Mouse (Mus musculus) frontal cortex, postnatal 36 days (tissue): ENCODE results near the gene Wnt4.

Source experiments
- DNase-seq, 2 experiments: peaks; one replicate each; pipeline ENCODE4 v3.0.0; 2022; ENCODE audit warnings: low spot score in 2 of 2

Wnt4 gene

DNA sequence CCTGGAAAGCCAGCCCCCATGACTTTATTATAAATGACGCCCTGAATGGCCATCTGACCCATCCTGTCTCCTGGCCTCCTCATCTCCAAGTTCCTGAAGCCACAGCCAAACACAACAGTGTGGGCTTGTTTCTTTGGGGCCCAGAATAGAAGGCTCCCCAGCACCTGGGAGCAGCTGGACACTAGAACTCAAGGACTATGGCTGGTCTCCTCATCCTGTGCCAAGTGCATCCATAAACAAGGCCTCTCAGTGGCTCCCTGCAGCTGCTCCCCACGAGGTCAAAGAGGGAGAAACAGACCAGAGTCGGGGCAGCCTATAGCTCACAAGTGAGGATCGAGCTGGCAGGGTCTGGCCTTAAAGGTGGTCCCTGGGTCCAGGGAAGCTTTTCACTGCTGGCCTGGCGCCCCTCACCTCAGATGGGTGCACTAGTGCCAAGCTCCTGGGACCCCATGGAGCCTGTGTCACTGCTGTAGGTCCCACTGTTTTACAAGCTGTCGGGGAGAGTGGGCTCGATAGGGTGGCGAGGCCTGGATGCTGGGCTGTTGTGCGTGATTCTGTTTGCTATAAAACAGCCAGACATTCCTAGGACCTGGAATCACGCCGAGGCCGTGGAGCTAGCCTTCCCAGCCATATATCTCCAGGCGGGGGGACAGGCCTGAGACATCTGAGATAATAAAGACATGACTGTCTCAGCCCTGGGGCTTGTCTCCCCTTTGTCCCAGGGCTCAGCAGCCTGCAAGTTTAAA, 28.7 kb downstream of the Wnt4 start:
- no peak for DNase-seq

DNA sequence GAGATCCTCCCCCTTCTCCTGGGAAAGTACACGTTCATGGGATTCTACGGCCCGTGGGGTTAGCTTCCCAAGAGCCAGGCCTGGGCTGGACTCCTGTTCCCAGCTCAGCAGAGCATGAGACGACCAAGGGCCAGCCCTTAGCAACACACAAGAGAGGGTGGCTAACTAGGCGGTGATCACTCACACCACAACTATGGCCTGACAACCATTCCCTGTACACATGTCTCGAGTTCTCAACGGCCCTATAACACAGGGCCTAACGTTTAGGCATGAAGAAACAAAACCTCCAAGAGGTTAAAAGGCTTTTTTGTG, 29.2 kb downstream of the Wnt4 start:
- DNase-seq = no peak

DNA sequence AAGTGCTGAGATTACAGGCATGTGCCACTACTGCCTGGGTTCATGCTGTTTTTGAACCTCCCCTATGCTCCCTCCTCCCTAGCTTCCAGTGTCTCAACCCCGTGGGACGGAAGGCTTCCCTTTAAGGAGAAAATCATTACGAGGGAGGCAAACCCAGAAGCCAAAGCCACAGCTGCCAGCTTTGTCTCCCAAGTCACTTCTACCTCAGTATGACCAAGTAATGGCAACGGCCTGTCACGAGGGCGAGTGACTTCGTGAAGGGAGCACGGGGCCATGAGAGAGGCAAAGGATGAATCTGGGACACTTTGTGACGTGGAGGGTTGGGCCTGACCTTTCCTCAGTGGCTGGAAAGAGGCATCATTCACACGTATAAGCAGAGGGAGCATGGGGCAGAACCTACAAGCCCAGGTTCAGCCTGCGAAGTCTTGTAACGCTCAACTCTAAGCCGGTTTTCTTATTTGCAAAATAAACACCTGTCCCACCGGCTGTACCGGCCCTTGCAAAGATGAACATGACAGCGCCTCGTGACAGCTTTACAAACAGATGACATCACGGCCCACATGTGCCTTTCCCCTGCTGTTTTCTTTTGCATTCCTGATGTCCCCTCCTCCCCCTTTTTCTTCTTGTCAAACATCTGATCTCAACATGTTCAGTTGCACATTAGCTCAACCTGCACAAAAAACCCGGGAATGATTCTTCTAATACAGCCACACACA, 29.9 kb downstream of the Wnt4 start:
- no peak for DNase-seq

DNA sequence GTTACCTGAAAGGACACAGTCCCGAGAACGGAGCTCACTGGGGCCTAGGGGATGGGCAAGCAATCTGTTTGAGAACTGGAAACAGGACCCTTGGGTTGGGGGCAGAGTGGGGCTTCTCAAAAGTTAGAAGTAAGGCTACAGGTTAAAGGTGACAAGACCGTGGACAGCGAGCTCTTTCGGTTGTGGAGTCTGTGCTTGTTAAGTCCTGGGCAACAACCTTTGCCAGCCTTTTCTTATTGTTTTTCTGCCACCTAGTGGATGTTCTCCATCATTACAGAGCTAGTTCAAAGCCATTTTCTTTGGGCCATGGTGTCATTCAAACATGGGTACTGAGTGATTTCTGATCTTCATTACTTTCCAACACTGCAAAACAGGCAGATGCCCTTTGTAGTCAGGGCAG, 31.1 kb downstream of the Wnt4 start:
- DNase-seq = peak in 1 of 2 experiments; percentile 55

DNA sequence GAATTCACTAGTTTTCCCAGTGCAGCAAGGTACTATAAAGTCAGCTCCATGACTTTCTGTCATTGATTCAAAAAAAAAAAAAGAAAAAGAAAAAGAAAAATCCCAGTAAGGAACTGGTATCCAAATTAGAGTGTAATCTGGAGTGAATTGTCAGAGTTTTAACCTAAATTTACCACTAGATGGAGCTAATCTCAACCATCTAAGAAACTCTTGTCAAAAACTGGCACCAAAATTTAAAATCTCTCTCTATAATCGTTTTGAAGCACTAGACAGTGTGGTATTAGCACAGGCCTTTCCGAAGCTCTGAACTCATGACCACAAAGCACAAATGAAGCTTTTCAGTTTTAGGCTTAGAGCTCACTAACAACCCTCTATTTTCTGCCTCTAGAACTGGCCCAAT, 36.2 kb downstream of the Wnt4 start:
- DNase-seq = no peak

DNA sequence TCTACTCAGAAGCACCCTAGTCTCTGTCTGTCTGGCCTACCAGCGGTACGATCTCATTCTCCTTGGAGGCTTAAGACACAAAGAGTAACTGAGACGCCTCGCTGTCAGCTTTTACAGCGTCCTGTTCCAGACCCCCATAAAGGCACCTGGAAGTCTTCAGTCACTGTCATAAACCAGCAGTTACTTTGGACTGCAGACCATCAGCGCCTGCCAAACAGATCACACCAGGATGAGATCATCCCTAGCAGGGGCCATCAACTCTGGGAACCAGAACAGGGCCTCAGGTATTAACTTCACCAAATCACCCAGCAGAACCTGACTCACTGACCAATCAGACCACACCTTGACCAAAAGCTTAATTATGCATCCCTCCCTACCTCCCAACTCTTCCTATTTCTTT, 37.3 kb downstream of the Wnt4 start:
- DNase-seq = no peak

DNA sequence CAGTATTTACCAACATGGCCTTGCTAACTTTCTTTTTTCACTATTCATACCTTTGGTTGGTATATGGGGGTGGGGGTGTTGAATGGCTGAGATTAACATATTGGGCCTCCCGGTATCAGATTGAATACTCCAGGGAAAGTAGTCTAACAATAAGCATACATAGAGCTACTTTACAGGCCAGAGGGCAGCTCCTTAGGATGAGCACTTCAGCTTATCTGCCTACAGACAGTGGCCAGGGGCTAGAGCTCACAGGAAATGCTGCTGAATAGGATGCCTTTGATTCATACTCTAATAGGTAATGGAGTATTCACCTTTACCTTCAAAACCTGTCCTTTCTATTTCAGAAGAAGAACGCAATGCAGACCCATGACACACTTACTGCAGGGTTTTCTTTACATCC, 37.8 kb downstream of the Wnt4 start:
- no peak for DNase-seq

DNA sequence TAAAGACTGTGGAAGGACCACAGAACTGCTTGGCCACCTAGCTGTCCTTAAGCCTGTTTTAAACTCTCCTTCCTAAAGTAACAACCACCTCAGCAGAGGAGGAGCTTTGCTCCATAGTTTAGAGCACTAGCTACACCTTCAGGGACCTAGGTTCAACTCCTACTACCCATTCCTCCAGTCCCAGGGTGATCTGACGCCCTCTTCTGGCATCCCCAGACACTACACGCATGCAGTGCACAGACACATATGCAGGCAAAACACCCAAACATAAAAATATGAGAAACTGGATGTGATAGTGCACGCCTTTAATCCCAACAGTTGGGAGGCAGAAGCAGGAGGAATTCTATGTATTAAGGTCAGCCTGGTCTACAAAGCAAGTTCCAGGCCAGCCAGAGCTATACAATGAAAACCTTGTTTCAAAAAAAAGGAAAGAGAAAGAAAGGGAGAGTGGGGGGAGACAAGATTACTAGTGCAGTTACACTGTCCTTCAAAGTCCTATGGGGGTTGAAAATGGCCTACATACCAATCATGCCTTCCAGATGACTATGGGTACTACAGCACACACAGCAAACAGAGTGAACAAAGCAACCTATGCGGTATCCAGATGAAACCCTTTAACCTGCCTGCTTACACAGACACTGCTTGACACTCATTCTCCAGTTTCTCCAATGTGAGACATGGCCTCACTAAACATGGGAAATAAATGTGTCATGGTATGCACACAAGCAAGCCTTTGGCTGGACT, 38.9 kb downstream of the Wnt4 start:
- no peak for DNase-seq

DNA sequence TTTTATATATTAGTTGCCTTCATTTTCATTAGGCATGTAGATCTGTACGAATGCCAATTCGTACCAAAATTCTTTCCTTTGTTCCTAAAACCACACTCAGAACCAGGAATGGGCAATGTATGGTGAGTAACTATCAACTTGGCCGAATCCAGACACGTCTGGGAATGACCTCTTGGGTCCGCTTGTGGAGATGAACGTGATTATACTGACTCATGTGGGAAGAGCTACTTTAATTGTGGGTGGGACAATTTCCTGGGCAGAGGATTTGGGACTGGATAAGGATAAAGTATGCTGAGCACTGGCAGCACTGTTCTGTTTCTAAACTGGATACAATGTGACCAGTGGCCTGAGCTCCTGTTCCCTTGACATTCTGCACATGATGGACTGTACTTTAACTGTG, 47.6 kb downstream of the Wnt4 start:
- no peak for DNase-seq

DNA sequence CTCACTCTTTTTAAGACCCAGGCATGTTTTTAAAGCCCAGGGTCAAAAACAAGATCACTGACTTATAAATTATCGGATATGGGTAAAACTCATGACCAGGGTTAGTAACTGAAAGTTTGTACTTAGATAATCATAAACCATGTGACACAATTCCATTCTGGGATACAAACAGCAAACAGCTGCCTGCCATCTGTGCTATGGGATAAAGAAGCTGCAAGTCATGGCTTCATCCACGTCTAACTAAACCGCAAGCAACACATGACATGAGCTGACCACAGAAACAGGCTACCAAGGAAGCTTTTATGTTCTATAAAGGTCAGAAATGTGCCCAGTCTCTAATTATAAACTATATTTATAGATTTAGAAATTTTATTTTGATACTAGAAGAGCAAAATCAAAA, 49.2 kb downstream of the Wnt4 start:
- DNase-seq = no peak

DNA sequence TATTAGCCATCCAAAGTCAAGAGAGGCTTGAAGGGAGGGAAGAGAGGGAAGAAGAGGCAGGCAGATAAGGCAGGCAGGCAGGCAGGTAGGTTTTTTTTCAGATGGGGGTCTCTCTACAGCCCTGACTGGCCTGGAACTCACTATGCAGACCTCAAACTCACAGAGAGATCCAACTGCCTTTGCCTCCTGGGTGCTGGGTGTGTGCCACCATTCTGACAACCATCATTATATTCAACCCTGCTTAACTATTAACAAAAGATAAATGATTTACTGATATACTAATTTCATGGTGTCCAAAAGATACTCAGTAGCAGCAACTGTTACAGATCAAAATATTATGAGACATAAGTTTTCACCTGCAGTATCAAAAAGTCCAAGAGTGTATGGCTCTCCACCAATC, 54.8 kb downstream of the Wnt4 start:
- no peak for DNase-seq

DNA sequence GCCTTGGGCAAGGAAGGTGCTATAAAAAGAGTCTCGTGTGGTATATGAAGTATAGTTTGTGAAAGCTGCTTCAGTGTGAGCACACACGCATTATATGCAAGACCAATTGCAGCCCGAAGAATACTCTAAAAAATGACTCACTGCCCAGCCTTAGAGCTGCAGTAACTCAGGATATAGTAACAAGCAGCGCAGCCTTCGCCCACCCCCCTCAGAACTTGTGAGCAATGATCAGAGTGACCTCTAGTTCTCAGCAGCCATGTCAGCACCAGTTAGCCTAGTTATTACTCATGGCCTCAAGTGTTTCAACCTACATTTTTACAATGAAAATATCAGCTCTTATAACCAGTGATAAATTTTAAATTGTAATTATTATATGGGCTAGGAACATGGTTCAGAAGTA, 59.2 kb downstream of the Wnt4 start:
- DNase-seq = no peak

DNA sequence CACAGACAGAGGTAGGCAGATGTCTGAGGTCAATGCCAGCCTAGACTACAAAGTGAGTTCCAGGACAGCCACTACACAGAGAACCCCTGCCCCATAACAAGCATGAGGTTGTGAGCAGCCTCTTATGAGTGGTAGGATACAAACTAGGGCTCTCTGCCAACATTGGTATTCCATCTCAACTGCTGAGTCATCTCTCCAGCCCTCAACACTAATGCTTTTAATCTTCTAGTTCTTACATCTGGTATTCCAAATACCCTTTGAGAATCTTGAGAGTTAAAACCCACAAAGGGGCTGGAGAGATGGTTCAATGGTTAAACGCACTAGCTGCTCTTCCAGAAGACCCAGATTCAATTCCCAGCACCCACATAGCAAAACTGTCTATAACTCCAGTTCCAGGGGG, 62.1 kb downstream of the Wnt4 start:
- DNase-seq = no peak

DNA sequence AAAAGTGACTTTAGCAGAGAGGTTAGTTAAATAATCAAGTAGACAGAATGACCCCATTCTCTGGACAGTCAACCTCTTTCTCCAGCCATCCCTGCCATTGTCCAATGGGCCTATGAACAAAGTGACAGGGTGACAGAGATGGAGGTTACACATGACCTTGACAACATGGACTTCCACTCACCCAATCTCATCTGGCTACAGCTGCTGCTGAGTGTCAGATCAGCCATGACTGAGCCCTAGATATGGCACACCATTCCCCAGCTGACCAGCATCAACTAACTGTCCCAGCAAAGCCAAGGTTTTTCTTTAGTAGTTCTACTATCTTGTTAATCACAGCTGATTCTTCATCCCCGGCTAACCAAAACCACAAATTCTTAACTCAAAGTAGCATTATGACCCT, 65.5 kb downstream of the Wnt4 start:
- DNase-seq = no peak

DNA sequence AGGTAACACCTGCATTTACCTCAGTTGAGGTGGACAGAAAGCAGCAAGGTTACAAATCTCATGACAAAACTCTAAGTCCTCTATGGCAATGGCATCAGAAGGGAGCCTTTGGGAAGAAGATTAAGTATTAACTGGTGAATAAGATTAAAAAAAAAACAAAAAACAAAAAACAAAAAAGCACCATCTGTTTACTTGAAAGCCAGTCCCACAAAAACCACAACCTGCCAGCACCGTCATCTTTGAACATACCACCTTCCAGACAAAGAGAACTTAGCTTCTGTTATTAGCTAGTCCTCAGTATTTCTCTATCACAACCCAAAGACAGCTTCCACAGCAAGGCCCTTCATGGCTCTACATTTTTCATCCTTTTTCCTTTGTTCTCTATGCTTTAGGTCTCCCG, 67.8 kb downstream of the Wnt4 start:
- no peak for DNase-seq

DNA sequence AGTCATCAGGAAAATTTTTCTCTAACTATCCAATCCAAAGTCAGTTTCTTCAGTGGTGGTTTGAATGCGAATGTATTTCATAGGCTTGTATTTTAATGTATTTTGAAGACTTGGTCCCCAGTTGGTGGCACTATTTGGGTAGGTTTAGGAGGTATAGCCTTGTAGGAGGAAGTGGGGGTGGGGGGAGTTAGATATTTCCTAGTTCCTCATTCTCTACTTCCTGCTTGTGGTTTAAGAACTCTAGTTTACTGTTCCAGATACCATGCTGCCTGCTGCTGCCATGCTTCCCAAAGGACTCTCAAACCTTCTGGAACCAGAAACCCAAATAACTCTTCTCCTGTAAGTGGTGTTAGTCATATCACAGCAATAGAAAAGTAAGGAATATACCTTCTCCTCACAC, 68.5 kb downstream of the Wnt4 start:
- DNase-seq = no peak
